Mouse (Mus musculus) lung, embryonic 14.5 days (tissue): ENCODE measurements at regions not wholly inside any gene's neighbourhood (a gene's known extent, or its start where the extent isn't known, plus 50 kb on each side); places are given as distances from the start of the nearest gene placed in this dataset.
A peak's percentile ranks its signal among the peaks of the same experiment; 100 is the strongest.

Experiments used
- ATAC-seq: fragments of 200-750 bp; cut with Nextera tagmentation; 2 replicates; pipeline ENCODE4 v1.8.0; 2017; ENCODE audit warnings: mild to moderate bottlenecking, moderate TSS enrichment, moderate library complexity; ENCODE audit not compliant: insufficient read depth
- DNase-seq: peaks from one replicate; pipeline ENCODE4 v3.0.0-alpha.2; 2015
- H3K27ac ChIP-seq: fragments of 300-500 bp; sonication (generic); 2 replicates; pipeline ENCODE4 v1.5.1; 2014; ENCODE audit warnings: low read depth, mild to moderate bottlenecking, moderate library complexity
- H3K27me3 ChIP-seq: fragments of 300-500 bp; sonication (generic); 2 replicates; pipeline ENCODE4 v1.6.1; 2014; ENCODE audit warnings: low read length, control low read depth; ENCODE audit not compliant: insufficient read depth
- H3K36me3 ChIP-seq: fragments of 300-500 bp; sonication (generic); 2 replicates; pipeline ENCODE4 v1.6.1; 2014; ENCODE audit warnings: control low read depth; ENCODE audit not compliant: insufficient read depth
- H3K4me1 ChIP-seq: fragments of 300-500 bp; sonication (generic); 2 replicates; pipeline ENCODE4 v1.6.1; 2014; ENCODE audit warnings: antibody characterized with exemption, control low read depth; ENCODE audit not compliant: insufficient read depth
- H3K4me2 ChIP-seq: fragments of 300-500 bp; sonication (generic); 2 replicates; pipeline ENCODE4 v1.6.1; 2014; ENCODE audit warnings: mild to moderate bottlenecking
- H3K4me3 ChIP-seq: fragments of 300-500 bp; sonication (generic); 2 replicates; pipeline ENCODE4 v1.5.1; 2014; ENCODE audit warnings: low read depth, low read length
- H3K9ac ChIP-seq: fragments of 300-500 bp; sonication (generic); 2 replicates; pipeline ENCODE4 v1.6.1; 2014
- H3K9me3 ChIP-seq: fragments of 300-500 bp; sonication (generic); 2 replicates; pipeline ENCODE4 v1.6.1; 2016; ENCODE audit warnings: low read depth, low read length, control low read depth
- CTCF ChIP-seq: IDR thresholded peaks from 2 replicates; pipeline ENCODE4 v1.5.1; 2016; ENCODE audit warnings: antibody characterized with exemption, low read depth
- WGBS: fragments of 180-500 bp; shearing (Covaris S2); extraction: QIAGEN DNeasy Blood & Tissue Kit; methylation state at CpG from one replicate; pipeline ENCODE4 v1.1.7; 2014; 5-methylcytosine and 5-hydroxymethylcytosine counted together

- H3K4me2 ChIP-seq = no peak overlapping the region
- TF ChIP-seq CTCF = no peak
- no peak for ATAC-seq
These were observed 84.7 kb upstream of the Hgf start for GRCm38 (mm10) chr5:16468560-16468959.

GRCm38 (mm10) chr5:16469221-16469620 is 84.1 kb upstream of the Hgf start:
- no peak for DNase-seq
- H3K36me3 ChIP-seq = no peaks in the 10 kb centered on the region
- ATAC-seq = no peak
- no peak overlapping the region for H3K4me2 ChIP-seq
- H3K4me3 ChIP-seq = no peak overlapping the region
- H3K9ac ChIP-seq = no peak overlapping the region
- TF ChIP-seq CTCF = no peak
- no peaks in the 10 kb centered on the region for H3K9me3 ChIP-seq
- peaks cover 6% of the 10 kb centered on the region; the same call in 1 of the 2 replicates for H3K4me1 ChIP-seq
- no peak overlapping the region for H3K27ac ChIP-seq
- 66% methylated on average over 2 of the region's 2 CpGs for WGBS
- no peaks in the 10 kb centered on the region for H3K27me3 ChIP-seq

More at GRCm38 (mm10) chr5:16468560-16468959, 84.7 kb upstream of the Hgf start:
- Histone ChIP-seq H3K27ac (no peak overlapping the region), H3K36me3 (no peaks in the 10 kb centered on the region), H3K4me1 (peaks cover 6% of the 10 kb centered on the region; the same call in 1 of the 2 replicates), H3K27me3 (no peaks in the 10 kb centered on the region), H3K9me3 (no peaks in the 10 kb centered on the region), H3K9ac (no peak overlapping the region), H3K4me3 (no peak overlapping the region)
- DNase-seq = no peak
- WGBS = 66% methylated on average over 2 of the region's 2 CpGs

GRCm38 (mm10) chr5:16469644-16470275 is 83.5 kb upstream of the Hgf start:
- peak; percentile 90 for ATAC-seq
- Histone ChIP-seq H3K4me3 (no peak overlapping the region), H3K4me2 (peak overlapping the region; percentile 41), H3K36me3 (no peaks in the 10 kb centered on the region), H3K27me3 (no peaks in the 10 kb centered on the region), H3K27ac (peak overlapping the region; percentile 73), H3K9me3 (no peaks in the 10 kb centered on the region), H3K9ac (no peak overlapping the region), H3K4me1 (peaks cover 6% of the 10 kb centered on the region; the same call in 1 of the 2 replicates)
- WGBS = 39% methylated on average over 13 of the region's 13 CpGs
- no peak for TF ChIP-seq CTCF
- peak; percentile 83 for DNase-seq

GRCm38 (mm10) chr5:16470366-16470982 is 82.8 kb upstream of the Hgf start:
- Histone ChIP-seq H3K9ac (0 out of 2 replicates have a peak overlapping the region, but pooled peaks have one; percentile 3), H3K27ac (peak overlapping the region; percentile 73)
- peak; percentile 73 for ATAC-seq

GRCm38 (mm10) chr5:16487969-16488368 is 65.3 kb upstream of the Hgf start:
- WGBS = 85% methylated on average over 1 of the region's 1 CpGs
- no peak for ATAC-seq

More at GRCm38 (mm10) chr5:16470366-16470982, 82.8 kb upstream of the Hgf start:
- Histone ChIP-seq H3K4me1 (peaks cover 6% of the 10 kb centered on the region; the same call in 1 of the 2 replicates), H3K9me3 (no peaks in the 10 kb centered on the region), H3K4me3 (no peak overlapping the region), H3K27me3 (no peaks in the 10 kb centered on the region), H3K4me2 (peak overlapping the region; percentile 41), H3K36me3 (no peaks in the 10 kb centered on the region)
- no peak for TF ChIP-seq CTCF
- WGBS = 8% methylated on average over 10 of the region's 10 CpGs
- DNase-seq = peak; percentile 62

GRCm38 (mm10) chr5:16489803-16490202 is 63.5 kb upstream of the Hgf start:
- no peak for TF ChIP-seq CTCF
- no peak overlapping the region for H3K9ac ChIP-seq

More at GRCm38 (mm10) chr5:16487969-16488368, 65.3 kb upstream of the Hgf start:
- H3K4me1 ChIP-seq = no peaks in the 10 kb centered on the region
- no peak overlapping the region for H3K4me3 ChIP-seq
- no peak overlapping the region for H3K4me2 ChIP-seq
- no peak for TF ChIP-seq CTCF
- H3K27ac ChIP-seq = no peak overlapping the region
- H3K27me3 ChIP-seq = no peaks in the 10 kb centered on the region
- H3K36me3 ChIP-seq = no peaks in the 10 kb centered on the region
- DNase-seq = no peak
- H3K9ac ChIP-seq = no peak overlapping the region
- H3K9me3 ChIP-seq = no peaks in the 10 kb centered on the region

GRCm38 (mm10) chr5:16499891-16500290 is 53.4 kb upstream of the Hgf start:
- ATAC-seq (no peak), DNase-seq (no peak)
- H3K27me3 ChIP-seq = no peaks in the 10 kb centered on the region
- no peaks in the 10 kb centered on the region for H3K36me3 ChIP-seq
- H3K9me3 ChIP-seq = no peaks in the 10 kb centered on the region
- H3K4me1 ChIP-seq = no peaks in the 10 kb centered on the region
- H3K27ac ChIP-seq = no peak overlapping the region
- WGBS = 19% methylated on average over 7 of the region's 7 CpGs
- no peak overlapping the region for H3K9ac ChIP-seq
- H3K4me2 ChIP-seq = no peak overlapping the region
- no peak for TF ChIP-seq CTCF
- H3K4me3 ChIP-seq = no peak overlapping the region

More at GRCm38 (mm10) chr5:16489803-16490202, 63.5 kb upstream of the Hgf start:
- Histone ChIP-seq H3K36me3 (no peaks in the 10 kb centered on the region), H3K27me3 (no peaks in the 10 kb centered on the region), H3K4me1 (no peaks in the 10 kb centered on the region), H3K4me3 (no peak overlapping the region), H3K4me2 (no peak overlapping the region), H3K27ac (no peak overlapping the region), H3K9me3 (no peaks in the 10 kb centered on the region)
- no peak for DNase-seq
- no peak for ATAC-seq
